Mouse (Mus musculus) limb, embryonic 13.5 days (tissue): ENCODE measurements at regions not wholly inside any gene's neighbourhood (a gene's known extent, or its start where the extent isn't known, plus 50 kb on each side); places are given as distances from the start of the nearest gene placed in this dataset.
"Not testable (repeated sequence)": the region's sequence is repeated elsewhere in the genome, so short reads cannot be mapped to it uniquely, and the experiment has no call there.

ENCODE experiments used
- ATAC-seq: fragments of 200-750 bp; cut with Nextera tagmentation; 2 replicates; pipeline ENCODE4 v1.8.0; 2017; ENCODE audit warnings: low read depth, moderate number of reproducible peaks, moderate TSS enrichment; ENCODE audit not compliant: low FRiP score
- H3K27ac ChIP-seq: fragments of 300-500 bp; sonication (generic); 2 replicates; pipeline ENCODE4 v1.5.1; 2015; ENCODE audit warnings: inconsistent platforms, mild to moderate bottlenecking, moderate library complexity
- H3K27me3 ChIP-seq: fragments of 300-500 bp; sonication (generic); 2 replicates; pipeline ENCODE4 v1.6.1; 2015; ENCODE audit warnings: mild to moderate bottlenecking, inconsistent platforms
- H3K36me3 ChIP-seq: fragments of 300-500 bp; sonication (generic); 2 replicates; pipeline ENCODE4 v1.6.1; 2015; ENCODE audit warnings: inconsistent platforms, mild to moderate bottlenecking, moderate library complexity
- H3K4me1 ChIP-seq: fragments of 300-500 bp; sonication (generic); 2 replicates; pipeline ENCODE4 v1.6.1; 2015; ENCODE audit warnings: inconsistent platforms
- H3K4me2 ChIP-seq: fragments of 300-500 bp; sonication (generic); replicated peaks from 2 replicates; pipeline ENCODE4 v1.6.1; 2015; ENCODE audit warnings: inconsistent platforms, mild to moderate bottlenecking, moderate library complexity
- H3K4me3 ChIP-seq: fragments of 300-500 bp; sonication (generic); 2 replicates; pipeline ENCODE4 v1.5.1; 2015; ENCODE audit warnings: moderate library complexity, mild to moderate bottlenecking, inconsistent platforms
- H3K9ac ChIP-seq: fragments of 300-500 bp; sonication (generic); 2 replicates; pipeline ENCODE4 v1.6.1; 2015; ENCODE audit warnings: mild to moderate bottlenecking, inconsistent platforms
- H3K9me3 ChIP-seq: fragments of 300-500 bp; sonication (generic); 2 replicates; pipeline ENCODE4 v1.6.1; 2016; ENCODE audit warnings: inconsistent platforms
- WGBS: fragments of 180-500 bp; shearing (Covaris S2); methylation state at CpG from one replicate; pipeline ENCODE4 v1.1.7; 2015; 5-methylcytosine and 5-hydroxymethylcytosine counted together

DNA sequence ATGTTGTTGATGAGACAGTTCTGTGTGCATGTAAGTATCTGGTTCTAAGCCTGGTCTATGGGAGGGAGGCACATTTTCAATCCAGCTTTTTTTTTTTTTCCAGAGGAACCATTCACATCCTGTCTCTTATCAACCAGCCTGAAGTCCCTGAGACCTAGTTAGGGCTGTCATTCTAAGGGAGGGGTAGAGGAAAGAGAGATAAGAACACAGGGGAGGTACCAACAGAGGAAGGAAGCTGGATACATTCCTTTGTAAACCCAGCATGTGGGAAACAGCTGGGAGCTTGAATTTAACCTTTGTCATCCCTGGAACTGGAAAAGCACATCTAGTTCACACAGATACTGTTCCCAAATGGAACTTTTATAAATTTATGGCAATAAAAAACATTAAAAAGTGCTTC, 351.0 kb upstream of the Adamts5 start:
- no peak overlapping the region for H3K4me3 ChIP-seq
- H3K9ac ChIP-seq: no peak overlapping the region
- H3K4me2 ChIP-seq: no peak overlapping the region
- no peak overlapping the region for H3K27ac ChIP-seq
- peaks cover 9% of the 10 kb centered on the region; the same call in 1 of the 2 replicates for H3K4me1 ChIP-seq
- no peaks in the 10 kb centered on the region for H3K36me3 ChIP-seq
- no peaks in the 10 kb centered on the region for H3K27me3 ChIP-seq
- H3K9me3 ChIP-seq: no peaks in the 10 kb centered on the region
- no peak for ATAC-seq

DNA sequence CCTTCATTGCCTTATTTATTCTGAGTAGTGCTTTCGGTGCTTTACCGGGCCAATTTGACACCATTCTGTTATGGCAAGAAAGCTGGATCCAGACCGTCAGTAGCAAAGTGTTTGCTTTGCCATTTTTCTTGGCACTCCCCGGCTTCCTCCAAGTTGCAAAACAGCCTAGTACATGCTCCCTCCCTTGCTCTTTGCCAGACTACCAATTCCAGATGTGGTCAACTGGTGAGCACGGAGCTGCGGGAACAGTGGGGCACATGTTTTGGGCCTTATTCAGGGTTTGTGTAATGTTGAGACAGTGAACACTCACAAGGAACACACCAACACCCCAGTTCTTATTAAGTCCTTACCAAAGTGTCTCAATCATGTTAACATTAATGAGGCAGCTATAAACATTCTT, 348.4 kb upstream of the Adamts5 start:
- peaks cover 9% of the 10 kb centered on the region; the same call in 1 of the 2 replicates for H3K4me1 ChIP-seq
- no peak overlapping the region for H3K4me2 ChIP-seq
- no peak for ATAC-seq
- no peak overlapping the region for H3K4me3 ChIP-seq
- 73% methylated on average over 6 of the region's 6 CpGs for WGBS
- H3K9me3 ChIP-seq: no peaks in the 10 kb centered on the region
- no peaks in the 10 kb centered on the region for H3K36me3 ChIP-seq
- no peak overlapping the region for H3K9ac ChIP-seq
- no peaks in the 10 kb centered on the region for H3K27me3 ChIP-seq
- no peak overlapping the region for H3K27ac ChIP-seq

DNA sequence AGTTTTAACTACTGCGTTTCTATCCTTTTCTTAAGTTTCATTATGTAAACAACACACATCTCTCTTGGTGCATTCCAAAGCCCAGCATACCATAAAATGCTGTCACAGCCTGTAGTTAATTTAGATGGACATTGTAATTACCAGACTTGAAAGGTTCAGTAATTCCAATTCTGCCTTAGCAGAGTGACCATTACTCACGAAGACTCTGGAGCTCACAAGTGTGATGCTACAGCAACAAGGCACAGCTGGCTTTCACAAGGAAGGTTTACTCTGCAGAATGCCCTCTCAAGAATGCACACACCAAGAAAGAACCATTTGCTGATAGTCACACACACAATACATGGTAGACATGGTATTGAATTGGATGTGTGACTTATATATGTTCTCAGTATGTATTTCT, 342.6 kb upstream of the Adamts5 start:
- no peaks in the 10 kb centered on the region for H3K27me3 ChIP-seq
- H3K4me1 ChIP-seq: no peaks in the 10 kb centered on the region
- H3K36me3 ChIP-seq: no peaks in the 10 kb centered on the region
- no peak overlapping the region for H3K4me2 ChIP-seq
- no peak overlapping the region for H3K4me3 ChIP-seq
- 17% methylated on average over 2 of the region's 2 CpGs for WGBS
- no peak overlapping the region for H3K9ac ChIP-seq
- no peaks in the 10 kb centered on the region for H3K9me3 ChIP-seq
- H3K27ac ChIP-seq: no peak overlapping the region
- no peak for ATAC-seq

DNA sequence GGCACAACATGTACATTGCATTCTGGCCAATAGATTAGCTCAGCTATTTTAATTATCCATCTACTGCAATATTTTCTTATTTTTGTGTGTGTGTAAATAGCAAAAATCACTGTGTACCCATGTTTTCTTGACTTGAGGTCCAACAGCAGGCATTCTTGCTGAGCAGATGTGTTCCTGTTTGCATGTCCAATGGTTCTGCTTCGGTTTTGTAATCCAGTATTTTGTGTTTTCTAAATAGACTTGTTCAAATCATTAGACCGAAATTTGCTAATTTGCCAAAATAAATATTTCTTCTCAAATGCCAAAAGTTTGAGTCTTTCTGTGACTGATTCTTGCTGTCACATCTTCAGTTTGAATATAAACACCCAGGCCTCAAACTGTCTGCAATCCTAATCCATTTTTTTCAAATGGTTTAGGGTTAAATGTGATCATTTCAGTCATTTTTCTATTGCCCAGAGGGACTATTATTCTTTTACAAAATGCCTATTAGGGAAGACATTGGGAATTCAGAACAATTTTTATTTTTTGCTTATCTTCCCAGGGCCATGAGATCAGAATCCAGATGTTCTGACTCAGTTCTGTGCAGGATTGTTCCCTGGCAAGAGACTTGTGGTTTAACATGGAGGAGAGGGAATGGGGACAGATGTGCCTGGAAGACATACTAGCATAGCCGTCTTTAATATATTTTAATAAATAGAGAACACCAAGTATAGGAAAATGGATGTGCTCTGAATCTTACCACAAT, 341.3 kb upstream of the Adamts5 start:
- Histone ChIP-seq H3K4me2 (no peak overlapping the region), H3K9ac (no peak overlapping the region), H3K4me1 (no peaks in the 10 kb centered on the region), H3K27ac (no peak overlapping the region), H3K4me3 (no peak overlapping the region), H3K27me3 (no peaks in the 10 kb centered on the region), H3K9me3 (no peaks in the 10 kb centered on the region), H3K36me3 (no peaks in the 10 kb centered on the region)
- WGBS: 82% methylated on average over 3 of the region's 3 CpGs
- ATAC-seq: no peak

DNA sequence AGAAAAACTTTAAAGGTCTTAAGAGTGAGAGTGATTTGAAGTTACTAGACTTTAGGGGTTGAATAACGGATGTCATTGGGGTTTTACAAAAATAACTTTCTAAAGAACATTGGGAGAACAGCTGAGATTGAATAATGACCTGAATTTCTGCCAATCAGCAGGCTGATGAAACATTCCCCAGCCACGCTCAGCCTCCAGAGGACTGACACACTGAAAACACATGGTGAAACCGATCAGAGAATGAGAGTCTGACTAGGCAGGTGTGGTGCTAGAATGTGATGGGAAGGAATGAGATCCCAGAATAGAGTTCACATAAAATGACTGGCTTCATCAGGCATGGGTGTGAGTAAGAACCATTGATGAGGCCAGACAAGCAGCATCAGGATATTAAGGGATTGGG, 321.4 kb upstream of the Adamts5 start:
- no peak overlapping the region for H3K9ac ChIP-seq
- WGBS: 53% methylated on average over 3 of the region's 3 CpGs
- no peak overlapping the region for H3K4me2 ChIP-seq
- peak; percentile 69 for ATAC-seq
- H3K27me3 ChIP-seq: no peaks in the 10 kb centered on the region
- no peak overlapping the region for H3K4me3 ChIP-seq
- no peak overlapping the region for H3K27ac ChIP-seq
- no peaks in the 10 kb centered on the region for H3K4me1 ChIP-seq
- no peaks in the 10 kb centered on the region for H3K9me3 ChIP-seq
- no peaks in the 10 kb centered on the region for H3K36me3 ChIP-seq

DNA sequence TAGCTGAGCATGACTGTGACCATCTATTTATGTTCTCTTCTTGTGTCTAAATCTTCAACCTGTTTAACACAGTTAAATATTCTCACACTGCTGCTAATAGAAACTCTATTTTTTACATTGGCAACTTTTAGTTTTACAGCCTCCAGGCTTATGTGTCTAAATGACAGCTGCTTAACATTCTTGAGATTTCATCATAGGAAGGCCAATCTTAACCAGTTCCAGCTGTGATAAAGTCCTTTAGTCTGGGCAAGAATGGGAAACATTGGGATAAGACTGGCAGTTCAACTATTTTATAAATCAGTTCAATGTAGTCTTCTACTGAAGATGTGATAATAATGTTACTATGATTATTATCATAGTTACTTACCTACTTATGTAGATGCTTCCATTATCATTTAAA, 308.9 kb upstream of the Adamts5 start:
- no peak for ATAC-seq
- H3K27ac ChIP-seq: no peak overlapping the region
- H3K4me2 ChIP-seq: no peak overlapping the region
- no peaks in the 10 kb centered on the region for H3K9me3 ChIP-seq
- H3K4me1 ChIP-seq: no peaks in the 10 kb centered on the region
- H3K4me3 ChIP-seq: no peak overlapping the region
- H3K36me3 ChIP-seq: no peaks in the 10 kb centered on the region
- H3K27me3 ChIP-seq: no peaks in the 10 kb centered on the region
- no peak overlapping the region for H3K9ac ChIP-seq

DNA sequence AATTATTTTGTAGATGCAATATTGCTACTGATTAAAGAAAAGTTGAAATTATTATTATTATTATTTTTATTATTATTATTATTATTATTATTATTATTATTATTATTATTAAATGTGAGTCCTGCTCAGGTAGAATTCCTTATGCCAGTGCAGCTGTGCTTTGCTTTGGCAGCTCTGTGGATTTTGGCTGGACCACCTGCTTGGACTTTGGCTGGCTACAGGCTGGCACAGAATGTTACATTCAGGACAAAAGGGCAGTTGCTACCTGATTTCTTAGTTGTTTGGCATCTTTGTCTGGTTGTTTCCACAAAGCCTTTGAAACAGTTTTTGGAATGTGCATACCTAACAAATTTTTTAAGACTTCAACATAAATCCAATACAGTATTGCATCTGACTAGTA, 307.7 kb upstream of the Adamts5 start:
- no peaks in the 10 kb centered on the region for H3K36me3 ChIP-seq
- no peak overlapping the region for H3K9ac ChIP-seq
- no peak overlapping the region for H3K4me3 ChIP-seq
- H3K27ac ChIP-seq: no peak overlapping the region
- no peaks in the 10 kb centered on the region for H3K4me1 ChIP-seq
- no peaks in the 10 kb centered on the region for H3K27me3 ChIP-seq
- ATAC-seq: no peak
- H3K9me3 ChIP-seq: no peaks in the 10 kb centered on the region
- no peak overlapping the region for H3K4me2 ChIP-seq

DNA sequence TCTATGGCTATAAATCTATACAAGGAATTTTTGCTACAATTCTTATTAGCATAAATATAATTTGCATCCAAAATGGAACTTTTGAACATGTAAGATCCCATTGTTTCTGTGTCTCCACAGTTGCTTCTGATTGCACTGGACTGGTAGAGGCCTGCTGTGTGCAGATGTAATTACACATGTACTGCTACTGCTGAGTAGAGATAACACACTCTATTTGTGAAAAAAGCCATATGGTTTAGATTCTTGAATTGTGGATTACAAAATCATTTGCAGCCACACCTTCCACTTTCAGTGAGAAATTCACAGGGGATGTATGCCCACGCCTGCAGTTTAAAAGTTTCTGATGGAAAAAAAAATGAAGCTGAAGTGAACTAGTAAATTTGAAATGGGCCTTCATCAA, 288.2 kb upstream of the Adamts5 start:
- H3K9me3 ChIP-seq: no peaks in the 10 kb centered on the region
- H3K4me2 ChIP-seq: no peak overlapping the region
- no peak overlapping the region for H3K27ac ChIP-seq
- 63% methylated on average over 1 of the region's 1 CpGs for WGBS
- H3K4me1 ChIP-seq: no peaks in the 10 kb centered on the region
- ATAC-seq: no peak
- no peaks in the 10 kb centered on the region for H3K36me3 ChIP-seq
- H3K9ac ChIP-seq: no peak overlapping the region
- no peaks in the 10 kb centered on the region for H3K27me3 ChIP-seq
- no peak overlapping the region for H3K4me3 ChIP-seq

DNA sequence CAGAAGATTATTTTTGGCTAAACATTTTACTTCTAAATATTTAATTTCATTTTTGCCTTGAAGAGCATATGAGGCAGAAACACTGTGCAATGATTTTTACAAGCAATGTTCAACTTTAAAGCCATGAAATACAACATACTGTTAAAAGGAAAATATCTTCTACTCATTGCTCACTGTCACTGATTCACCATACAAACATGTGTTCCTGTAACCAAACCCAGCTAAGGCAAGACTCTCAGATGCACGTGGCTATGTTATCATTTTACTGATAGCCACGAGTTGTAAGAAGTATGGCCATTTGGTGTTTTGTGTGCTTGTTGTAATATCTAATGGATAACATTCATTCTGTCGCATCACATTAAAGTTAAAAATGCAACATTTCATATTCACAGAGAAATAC, 287.3 kb upstream of the Adamts5 start:
- no peak for ATAC-seq
- no peak overlapping the region for H3K27ac ChIP-seq
- 82% methylated on average over 3 of the region's 3 CpGs for WGBS

DNA sequence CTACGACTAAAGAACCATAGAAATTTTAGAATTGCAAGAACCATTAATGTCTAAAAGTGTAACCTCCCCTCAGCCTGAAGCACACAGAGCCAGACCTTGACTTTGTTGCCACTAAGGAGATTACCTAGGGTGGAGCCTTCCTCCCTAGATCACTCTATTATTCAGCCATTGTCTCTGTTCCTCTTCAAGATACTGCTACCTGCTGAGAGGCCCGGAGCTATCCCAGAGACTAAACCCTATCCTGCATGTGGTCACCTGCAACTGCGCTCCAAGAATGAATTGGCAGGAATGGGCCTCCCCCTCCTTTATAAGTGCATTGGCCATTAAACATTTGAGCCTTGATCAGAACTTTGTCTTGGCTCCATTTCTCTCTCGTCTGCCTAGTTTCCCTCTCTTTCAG, 286.0 kb upstream of the Adamts5 start:
- H3K4me3 ChIP-seq, H3K27me3 ChIP-seq, H3K9me3 ChIP-seq, H3K36me3 ChIP-seq, H3K9ac ChIP-seq, H3K4me1 ChIP-seq, H3K27ac ChIP-seq, ATAC-seq, H3K4me2 ChIP-seq: not testable (repeated sequence)
- WGBS: 78% methylated on average over 4 of the region's 4 CpGs

More for the DNA sequence above, 287.3 kb upstream of the Adamts5 start:
- no peaks in the 10 kb centered on the region for H3K9me3 ChIP-seq
- H3K4me1 ChIP-seq: no peaks in the 10 kb centered on the region
- H3K9ac ChIP-seq: no peak overlapping the region
- no peaks in the 10 kb centered on the region for H3K36me3 ChIP-seq
- no peaks in the 10 kb centered on the region for H3K27me3 ChIP-seq
- no peak overlapping the region for H3K4me2 ChIP-seq
- H3K4me3 ChIP-seq: no peak overlapping the region

DNA sequence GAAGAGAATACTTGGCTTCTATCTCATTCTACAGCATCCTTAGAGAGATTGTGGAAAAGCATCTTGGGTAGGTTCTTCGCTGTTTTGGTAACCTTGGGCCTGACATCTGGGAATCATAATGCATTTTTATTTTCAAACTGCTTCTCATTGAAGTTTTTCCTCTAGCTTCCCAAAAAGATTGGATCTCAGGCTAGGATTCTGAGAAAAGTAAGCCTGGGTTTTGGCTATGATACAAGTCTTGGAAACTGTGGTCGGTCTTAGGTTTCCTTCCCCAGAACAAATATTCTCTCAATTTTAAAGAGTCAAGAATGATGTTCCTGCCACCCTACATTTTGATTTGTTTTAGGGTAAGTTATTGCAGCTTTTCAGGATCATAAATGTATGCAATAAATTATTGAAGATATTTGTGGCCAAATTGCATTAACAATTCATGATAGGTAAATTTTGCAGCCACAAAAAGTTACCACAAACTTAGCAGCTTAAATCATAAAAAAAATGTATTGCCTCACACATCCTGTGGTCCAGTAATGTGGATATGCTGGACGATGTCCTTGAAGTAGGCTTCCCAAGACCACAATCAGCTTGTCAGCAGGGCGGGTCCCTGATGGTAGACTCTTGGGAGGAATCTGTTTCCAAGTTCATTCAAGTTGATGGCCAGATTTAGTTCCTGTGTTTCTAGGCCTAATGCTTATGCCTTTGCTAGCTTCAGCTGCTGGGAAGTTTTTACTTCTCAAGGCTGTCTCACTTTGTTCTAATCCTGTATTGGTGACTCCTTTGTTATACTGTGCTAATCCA, 257.6 kb upstream of the Adamts5 start:
- ATAC-seq: no peak
- Histone ChIP-seq H3K4me3 (no peak overlapping the region), H3K9ac (no peak overlapping the region), H3K4me1 (no peaks in the 10 kb centered on the region), H3K36me3 (no peaks in the 10 kb centered on the region), H3K27me3 (no peaks in the 10 kb centered on the region), H3K9me3 (no peaks in the 10 kb centered on the region), H3K27ac (no peak overlapping the region), H3K4me2 (no peak overlapping the region)
- WGBS: 70% methylated on average over 4 of the region's 4 CpGs

DNA sequence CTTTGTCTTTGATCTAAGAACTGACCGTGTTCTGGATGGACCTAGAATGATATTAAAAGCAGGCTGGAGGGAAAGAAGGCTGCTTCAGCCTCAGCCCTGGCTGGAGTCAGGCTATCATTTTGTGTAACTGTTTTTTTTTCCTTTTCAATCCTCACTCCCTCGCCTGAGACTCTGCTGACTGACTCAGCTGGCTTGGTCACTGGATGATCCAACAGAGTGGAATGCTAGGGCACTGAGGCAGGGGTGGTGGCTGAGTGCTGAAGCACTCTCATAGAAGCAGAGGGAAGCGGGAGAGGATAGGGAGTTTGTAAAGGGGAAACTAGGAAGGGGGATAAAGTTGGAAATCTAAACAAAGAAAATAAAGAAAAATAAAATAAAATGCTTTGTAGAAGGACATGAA, 236.5 kb upstream of the Adamts5 start:
- WGBS: 62% methylated on average over 3 of the region's 3 CpGs
- no peaks in the 10 kb centered on the region for H3K27me3 ChIP-seq
- no peak for ATAC-seq
- no peak overlapping the region for H3K27ac ChIP-seq
- H3K4me3 ChIP-seq: no peak overlapping the region
- H3K4me2 ChIP-seq: no peak overlapping the region
- H3K36me3 ChIP-seq: no peaks in the 10 kb centered on the region
- no peak overlapping the region for H3K9ac ChIP-seq
- no peaks in the 10 kb centered on the region for H3K9me3 ChIP-seq
- H3K4me1 ChIP-seq: no peaks in the 10 kb centered on the region

DNA sequence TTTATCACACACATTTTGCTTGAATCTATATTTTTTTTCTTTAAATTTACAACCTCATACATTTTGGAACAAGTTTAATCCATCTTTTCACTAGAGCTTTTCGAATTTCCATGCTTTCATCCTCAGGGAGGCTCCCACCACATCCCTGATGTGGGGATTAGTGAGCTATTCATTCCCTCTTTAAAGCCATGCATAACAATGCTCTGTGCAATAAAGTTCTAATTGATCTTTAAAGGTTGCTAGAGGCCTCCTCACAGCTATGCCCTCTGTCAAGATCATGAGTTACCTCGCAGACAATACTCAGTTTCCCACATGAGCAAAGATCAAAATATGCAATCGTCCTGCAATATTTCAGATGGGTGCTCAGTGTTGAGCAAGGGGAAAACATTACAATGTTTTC, 234.5 kb upstream of the Adamts5 start:
- Histone ChIP-seq H3K36me3 (no peaks in the 10 kb centered on the region), H3K9me3 (no peaks in the 10 kb centered on the region), H3K4me3 (no peak overlapping the region), H3K4me2 (no peak overlapping the region), H3K4me1 (no peaks in the 10 kb centered on the region), H3K9ac (no peak overlapping the region), H3K27ac (no peak overlapping the region), H3K27me3 (no peaks in the 10 kb centered on the region)
- no peak for ATAC-seq
- 51% methylated on average over 3 of the region's 3 CpGs for WGBS
